Mouse (Mus musculus): ENCODE data around the gene 2010111I01Rik. TPM values are rescaled to one million over a fixed set of nuclear protein-coding genes. Genes with fewer than 3 reads are reported as not detected.

Gene 2010111I01Rik
- total and polyA plus RNA-seq, 3 experiments, result 26.3 to 32.7 TPM; not detected in 1

DNA sequence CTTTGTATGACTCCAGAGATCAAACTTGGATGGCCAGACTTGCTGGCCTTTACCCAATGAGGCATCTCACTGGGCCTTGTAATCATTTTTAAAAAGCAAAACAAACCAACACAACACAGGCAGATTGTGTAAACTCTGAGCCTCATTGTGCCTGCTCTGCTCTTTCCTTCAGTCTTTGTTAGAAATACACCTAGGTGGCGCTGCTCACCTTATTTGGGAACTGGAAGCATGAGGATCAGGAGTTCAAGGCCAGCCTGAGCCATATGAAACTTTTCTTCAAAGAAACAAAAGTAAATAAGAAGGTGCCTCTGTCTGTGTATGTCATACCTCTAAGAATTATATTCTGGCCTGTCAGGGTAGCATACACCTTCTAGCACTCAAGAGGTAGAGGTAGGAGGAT is 172.1 kb downstream of the 2010111I01Rik start:
- no peaks in the 10 kb centered on the region for H3K79me2 ChIP-seq (ENCODE audit: control insufficient read depth, insufficient read depth, low read length, poor library complexity)
- H3K9me3 ChIP-seq (replicated peaks; ENCODE audit: insufficient read depth, low read length), result no peaks in the 10 kb centered on the region
- H3K4me1 ChIP-seq (ENCODE audit: control insufficient read depth in 1 of 2, insufficient read depth in 2 of 2, low read length in 2 of 2), result peaks cover 0 to 17% of the 10 kb centered on the region in 2 experiments; a peak in 2 of 4 replicates
- H3K4me3 ChIP-seq (ENCODE audit: control insufficient read depth in 1 of 2, insufficient read depth in 1 of 2, low read depth in 2 of 2, low read length in 2 of 2), result no peak overlapping the region
- TF ChIP-seq RAD21 (IDR thresholded peaks at IDR 0.05; ENCODE audit: low read depth, low read length) (peak; percentile 43), SMC3 (IDR thresholded peaks at IDR 0.05; ENCODE audit: low read depth, low read length) (peak; percentile 33), ZC3H11A (IDR thresholded peaks at IDR 0.05; ENCODE audit: low read depth, low read length) (0 out of 2 replicates have a peak, but pooled peaks have one; percentile 25), CTCF (IDR thresholded peaks at IDR 0.05 in 2 of 3, conservative IDR thresholded peaks at IDR 0.05 in 1 of 3; ENCODE audit: control insufficient read depth in 1 of 3, insufficient read depth in 1 of 3, low read depth in 2 of 3, low read length in 3 of 3, poor library complexity in 1 of 3, severe bottlenecking in 1 of 3) (peak; percentile 21 to 56 (median 23); a peak in 3 of 6 replicates), USF1 (IDR thresholded peaks at IDR 0.05; ENCODE audit: low read depth, low read length) (no peak), CHD1 (IDR thresholded peaks at IDR 0.05; ENCODE audit: low read depth, low read length) (no peak), MXI1 (IDR thresholded peaks at IDR 0.05; ENCODE audit: low read depth, low read length) (no peak)
- no peaks in the 10 kb centered on the region for H3K27me3 ChIP-seq (ENCODE audit: control insufficient read depth in 1 of 2, insufficient read depth in 2 of 2, low read length in 2 of 2)
- peaks cover 0 to 12% of the 10 kb centered on the region in 2 experiments; a peak in 2 of 4 replicates for H3K36me3 ChIP-seq (ENCODE audit: control insufficient read depth in 1 of 2, insufficient read depth in 2 of 2, low read length in 2 of 2)
- no peak overlapping the region for H3K9ac ChIP-seq (ENCODE audit: control insufficient read depth, low read depth, low read length, poor library complexity, severe bottlenecking)
- H3K27ac ChIP-seq (ENCODE audit: control insufficient read depth, low read depth, low read length), result no peak overlapping the region
- peak; percentile 37 for DNase-seq (ENCODE audit: low read depth, low spot score)

DNA sequence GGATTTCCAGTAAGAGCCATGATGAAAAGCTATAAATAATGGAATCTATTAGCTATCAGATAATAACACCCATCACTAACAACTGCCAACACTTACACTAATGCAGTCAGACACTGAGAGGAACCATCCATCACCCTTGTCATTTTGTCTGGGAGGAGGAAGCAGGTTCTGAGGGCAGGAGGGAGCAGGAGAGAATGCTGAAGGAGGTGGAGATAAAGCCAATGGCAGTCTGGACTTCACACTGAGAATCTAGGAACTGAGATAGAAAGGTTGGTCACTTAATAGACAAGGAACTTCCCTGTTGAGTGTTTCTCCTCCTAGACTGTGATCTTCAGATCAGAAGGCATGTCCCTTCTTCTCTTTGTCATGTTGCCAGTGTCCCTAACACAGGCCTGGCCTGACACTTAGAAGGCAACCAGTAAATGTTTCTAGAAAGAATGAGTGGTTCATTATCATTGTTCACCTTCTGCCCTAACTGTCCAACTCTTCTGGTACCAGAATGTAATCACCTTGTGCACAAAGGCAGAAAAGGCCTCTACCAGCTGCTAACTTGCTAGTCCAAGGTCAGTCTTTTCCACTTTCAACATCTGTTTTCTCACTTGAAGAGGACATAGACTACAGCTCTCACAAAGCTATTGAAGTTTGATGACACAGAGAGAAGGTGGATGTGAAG is 173.8 kb downstream of the 2010111I01Rik start:
- Histone ChIP-seq H3K9me3 (replicated peaks; ENCODE audit: insufficient read depth, low read length) (no peaks in the 10 kb centered on the region), H3K27me3 (ENCODE audit: control insufficient read depth in 1 of 2, insufficient read depth in 2 of 2, low read length in 2 of 2) (no peaks in the 10 kb centered on the region), H3K4me1 (ENCODE audit: control insufficient read depth in 1 of 2, insufficient read depth in 2 of 2, low read length in 2 of 2) (peaks cover 0 to 17% of the 10 kb centered on the region in 2 experiments; a peak in 2 of 4 replicates), H3K36me3 (ENCODE audit: control insufficient read depth in 1 of 2, insufficient read depth in 2 of 2, low read length in 2 of 2) (peaks cover 0 to 12% of the 10 kb centered on the region in 2 experiments; a peak in 2 of 4 replicates), H3K27ac (ENCODE audit: control insufficient read depth, low read depth, low read length) (no peak overlapping the region), H3K4me3 (ENCODE audit: control insufficient read depth in 1 of 2, insufficient read depth in 1 of 2, low read depth in 2 of 2, low read length in 2 of 2) (no peak overlapping the region), H3K9ac (ENCODE audit: control insufficient read depth, low read depth, low read length, poor library complexity, severe bottlenecking) (no peak overlapping the region), H3K79me2 (ENCODE audit: control insufficient read depth, insufficient read depth, low read length, poor library complexity) (no peaks in the 10 kb centered on the region)
- DNase-seq (ENCODE audit: low read depth, low spot score), result peak; percentile 62
- no peak for TF ChIP-seq TCF12 (IDR thresholded peaks at IDR 0.05; ENCODE audit: low read depth, low read length)
- no peak for TF ChIP-seq GABPA (IDR thresholded peaks at IDR 0.05; ENCODE audit: low read depth, low read length)
- TF ChIP-seq ZMIZ1 (IDR thresholded peaks at IDR 0.05; ENCODE audit: low read depth, low read length), result no peak
- TF ChIP-seq USF1 (IDR thresholded peaks at IDR 0.05; ENCODE audit: low read depth, low read length), result no peak
- TF ChIP-seq GATA1 (IDR thresholded peaks at IDR 0.05; ENCODE audit: low read depth, low read length), result 0 out of 2 replicates have a peak, but pooled peaks have one; percentile 41
- no peak for TF ChIP-seq ZNF384 (IDR thresholded peaks at IDR 0.05; ENCODE audit: low read depth, low read length)
- TF ChIP-seq MYB (IDR thresholded peaks at IDR 0.05; ENCODE audit: low read depth, low read length), result 0 out of 2 replicates have a peak, but pooled peaks have one; percentile 3
- TF ChIP-seq BHLHE40 (IDR thresholded peaks at IDR 0.05; ENCODE audit: borderline replicate concordance, low read depth, low read length), result no peak
- no peak for TF ChIP-seq KAT2A (conservative IDR thresholded peaks at IDR 0.05; ENCODE audit: low read depth, low read length)
- no peak for TF ChIP-seq MAFK (IDR thresholded peaks at IDR 0.05; ENCODE audit: borderline replicate concordance, low read depth, low read length)
- no peak for TF ChIP-seq TBP (IDR thresholded peaks at IDR 0.05; ENCODE audit: low read depth, low read length)
- TF ChIP-seq TAL1 (IDR thresholded peaks at IDR 0.05; ENCODE audit: low read length), result peak; percentile 19; the same call in 1 of the 2 replicates
- no peak for TF ChIP-seq HCFC1 (IDR thresholded peaks at IDR 0.05; ENCODE audit: low read depth, low read length)
- no peak for TF ChIP-seq NELFE (IDR thresholded peaks at IDR 0.05; ENCODE audit: low read depth, low read length)
- TF ChIP-seq ETS1 (IDR thresholded peaks at IDR 0.05; ENCODE audit: low read depth, low read length), result no peak
- TF ChIP-seq CHD1 (IDR thresholded peaks at IDR 0.05; ENCODE audit: low read depth, low read length), result no peak
- TF ChIP-seq UBTF (IDR thresholded peaks at IDR 0.05; ENCODE audit: borderline replicate concordance, insufficient read depth, low read depth, low read length), result no peak
- TF ChIP-seq USF2 (IDR thresholded peaks at IDR 0.05; ENCODE audit: borderline replicate concordance in 1 of 2, insufficient read depth in 1 of 2, low read depth in 1 of 2, low read length in 2 of 2), result no peak
- TF ChIP-seq POLR2A (IDR thresholded peaks at IDR 0.05; ENCODE audit: control insufficient read depth in 1 of 2, insufficient read depth in 1 of 2, low read depth in 1 of 2, low read length in 2 of 2, poor library complexity in 1 of 2), result no peak
- no peak for TF ChIP-seq POLR2AphosphoS5 (IDR thresholded peaks at IDR 0.05; ENCODE audit: borderline replicate concordance, low read depth, low read length)
- no peak for TF ChIP-seq SMC3 (IDR thresholded peaks at IDR 0.05; ENCODE audit: low read depth, low read length)
- no peak for TF ChIP-seq MAZ (IDR thresholded peaks at IDR 0.05; ENCODE audit: low read depth, low read length)
- TF ChIP-seq ZKSCAN1 (IDR thresholded peaks at IDR 0.05; ENCODE audit: low read depth, low read length), result no peak

Measured in MEL (cell line).